Mouse (Mus musculus) bone marrow macrophage, adult 2 months (primary cell): ENCODE data around the gene Islr2.

ENCODE experiments used
- CTCF ChIP-seq: IDR thresholded peaks from 2 replicates; pipeline ENCODE4 v1.5.1; 2012; ENCODE audit warnings: low read depth, mild to moderate bottlenecking, low read length, moderate library complexity
- POLR2A ChIP-seq: IDR thresholded peaks from 2 replicates; pipeline ENCODE4 v1.6.1; 2012; ENCODE audit warnings: mild to moderate bottlenecking, low read depth, low read length, borderline replicate concordance

- TF ChIP-seq POLR2A: no peak
- TF ChIP-seq CTCF: no peak
Observed at GRCm38 (mm10) chr9:58209462-58210303, 5.6 kb upstream of the Islr2 start.
